ENCODE assay signal across 27 mouse cellular contexts in genomic region chr10:68543107-68543506, GRCm38 (mm10). TPM values are rescaled to one million over a fixed set of nuclear protein-coding genes. Genes with fewer than 3 reads are reported as not detected.
DNase-seq lines count a peak whose midpoint lies in the region; ATAC-seq and TF ChIP-seq lines count a peak whose summit lies in the region.
"Had no signal": no experiment of that assay in that cellular context is flagged by ENCODE, and none has a peak within 500 bp of the region (broad histone marks: within the 10 kb centered on the region; RNA-seq: fewer than 3 reads in every experiment).

No protein-coding gene starts in this region.

- no peaks in the 10 kb centered on the region for H3K9me3 ChIP-seq in kidney, embryonic 16.5 days (ENCODE audit: low read length)
- no peaks in the 10 kb centered on the region for H3K9me3 ChIP-seq in lung, postnatal 0 days (ENCODE audit: low read length)
- peaks cover 3% of the 10 kb centered on the region; the same call in 1 of the 2 replicates for H3K9me3 ChIP-seq in limb, embryonic 12.5 days
- H3K9me3 ChIP-seq: forebrain, embryonic 10.5 days; forebrain, embryonic 15.5 days; hindbrain, embryonic 10.5 days; hindbrain, embryonic 15.5 days had no signal

- 47% methylated on average over 3 of the region's 3 CpGs for WGBS in kidney, embryonic 16.5 days
- 43% methylated on average over 3 of the region's 3 CpGs for WGBS in lung, postnatal 0 days
- 8% methylated on average over 3 of the region's 3 CpGs for WGBS in limb, embryonic 12.5 days

- H3K27me3 ChIP-seq in kidney, embryonic 16.5 days (ENCODE audit: insufficient read depth, low read length), result no peaks in the 10 kb centered on the region
- no peaks in the 10 kb centered on the region for H3K27me3 ChIP-seq in lung, postnatal 0 days (replicated peaks; ENCODE audit: insufficient read depth, low read length)
- H3K27me3 ChIP-seq in limb, embryonic 12.5 days, result no peaks in the 10 kb centered on the region
- H3K27me3 ChIP-seq: forebrain, embryonic 15.5 days; hindbrain, embryonic 15.5 days had no signal

- no peak overlapping the region for H3K4me3 ChIP-seq in kidney, embryonic 16.5 days (ENCODE audit: low read length)
- H3K4me3 ChIP-seq in lung, postnatal 0 days (ENCODE audit: low read depth, low read length), result no peak overlapping the region
- H3K4me3 ChIP-seq in limb, embryonic 12.5 days (replicated peaks), result no peak overlapping the region
- H3K4me3 ChIP-seq: forebrain, embryonic 10.5 days; forebrain, embryonic 15.5 days; gastrocnemius, adult 2 months; hindbrain, embryonic 10.5 days; hindbrain, embryonic 15.5 days; left cerebral cortex, adult 2 months had no signal

- H3K4me2 ChIP-seq in kidney, embryonic 16.5 days (replicated peaks; ENCODE audit: low read depth, low read length), result no peak overlapping the region
- no peak overlapping the region for H3K4me2 ChIP-seq in lung, postnatal 0 days (replicated peaks; ENCODE audit: low read depth, low read length)
- no peak overlapping the region for H3K4me2 ChIP-seq in limb, embryonic 12.5 days
- H3K4me2 ChIP-seq: forebrain, embryonic 15.5 days; hindbrain, embryonic 15.5 days; liver, embryonic 11.5 days had no signal

- ATAC-seq in kidney, embryonic 16.5 days (ENCODE audit: low FRiP score, low TSS enrichment), result no peak
- ATAC-seq in lung, postnatal 0 days, result no peak; the same call in 1 of the 2 replicates
- ATAC-seq in limb, embryonic 12.5 days (ENCODE audit: insufficient number of reproducible peaks, insufficient read depth, low FRiP score, low TSS enrichment, low read depth), result no peak
- ATAC-seq: forebrain, embryonic 15.5 days; inflammation-experienced regulatory T-cells, adult 6 months had no signal

- peaks cover 16% of the 10 kb centered on the region for H3K4me1 ChIP-seq in kidney, embryonic 16.5 days (ENCODE audit: insufficient read depth, low read length)
- peaks cover 6% of the 10 kb centered on the region; the same call in 1 of the 2 replicates for H3K4me1 ChIP-seq in lung, postnatal 0 days (ENCODE audit: insufficient read depth, low read depth, low read length)
- H3K4me1 ChIP-seq in limb, embryonic 12.5 days (replicated peaks), result peaks cover 33% of the 10 kb centered on the region

- no peak for DNase-seq in kidney, postnatal 36 days
- DNase-seq in lung, postnatal 0 days (ENCODE audit: low spot score), result peak; percentile 51
- no peak for DNase-seq in lung, postnatal 4 days
- DNase-seq in yolk sac, embryonic 10.5 days (ENCODE audit: low spot score), result no peak
- no peak for DNase-seq in gastrocnemius, adult 8-10 months (ENCODE audit: low spot score in 2 of 2)
- DNase-seq: adrenal gland, postnatal 25 days; cerebellum, adult 18-20 months; cerebellum, postnatal 25 days; gastrocnemius, adult 2 months; heart, postnatal 14 days; kidney, adult 18-20 months; kidney, postnatal 14 days; midbrain, embryonic 14.5 days; thymus, postnatal 4 days had no signal

- no peak overlapping the region for H3K9ac ChIP-seq in kidney, embryonic 16.5 days (replicated peaks; ENCODE audit: low read length)
- no peak overlapping the region for H3K9ac ChIP-seq in lung, postnatal 0 days (replicated peaks; ENCODE audit: low read depth)
- no peak overlapping the region for H3K9ac ChIP-seq in limb, embryonic 12.5 days (replicated peaks)
- H3K9ac ChIP-seq: forebrain, embryonic 15.5 days; hindbrain, embryonic 15.5 days had no signal

- no peaks in the 10 kb centered on the region for H3K36me3 ChIP-seq in kidney, embryonic 16.5 days (ENCODE audit: insufficient read depth, low read length)
- H3K36me3 ChIP-seq in lung, postnatal 0 days (ENCODE audit: insufficient read depth, low read length), result no peaks in the 10 kb centered on the region
- H3K36me3 ChIP-seq in limb, embryonic 12.5 days, result no peaks in the 10 kb centered on the region
- H3K36me3 ChIP-seq: forebrain, embryonic 10.5 days; forebrain, embryonic 15.5 days; hindbrain, embryonic 10.5 days; hindbrain, embryonic 15.5 days had no signal

- TF ChIP-seq EP300 in lung, postnatal 0 days (IDR thresholded peaks at IDR 0.05), result no peak; the same call in 1 of the 2 replicates

- H3K27ac ChIP-seq in kidney, embryonic 16.5 days (ENCODE audit: low read length), result 0 out of 2 replicates have a peak overlapping the region, but pooled peaks have one; percentile 57
- no peak overlapping the region for H3K27ac ChIP-seq in lung, postnatal 0 days (ENCODE audit: low read length)
- peak overlapping the region; percentile 78 for H3K27ac ChIP-seq in limb, embryonic 12.5 days
- H3K27ac ChIP-seq: forebrain, embryonic 10.5 days; forebrain, embryonic 15.5 days; gastrocnemius, adult 2 months; hindbrain, embryonic 10.5 days; hindbrain, embryonic 15.5 days; left cerebral cortex, adult 2 months; macrophage had no signal

- TF ChIP-seq CTCF in lung, postnatal 0 days (IDR thresholded peaks at IDR 0.05), result no peak

RNA-seq across cellular contexts. Expression of gene Cabcoco1, which starts 1.4 kb away (rescaled TPM):
- 8.6 and 8.8 TPM in 2 replicates for polyA plus RNA-seq in kidney, embryonic 16.5 days (2015; fragmentation: Nextera tagmentation; extraction: Ambion mirVana)
- 10.7 and 11.2 TPM in 2 replicates for polyA plus RNA-seq in lung, postnatal 0 days (2015; fragmentation: Nextera tagmentation; extraction: Ambion mirVana)
- 1.6 and 1.9 TPM in 2 replicates for polyA plus RNA-seq in limb, embryonic 12.5 days (2016; fragmentation: Nextera tagmentation; extraction: Ambion mirVana)
- under 1 TPM in 2 of 4 experiments, not detected in 2; 0.29 TPM for total RNA-seq in gastrocnemius, adult 8-10 months (2022)
- total RNA-seq: MEL; monocyte, adult 5-6 weeks had no signal
- polyA plus RNA-seq: forebrain, embryonic 10.5 days; macrophage; small intestine, adult 2 months had no signal
